Comparison of ENCODE assay signal across 8 mouse cellular contexts in the genomic region with DNA sequence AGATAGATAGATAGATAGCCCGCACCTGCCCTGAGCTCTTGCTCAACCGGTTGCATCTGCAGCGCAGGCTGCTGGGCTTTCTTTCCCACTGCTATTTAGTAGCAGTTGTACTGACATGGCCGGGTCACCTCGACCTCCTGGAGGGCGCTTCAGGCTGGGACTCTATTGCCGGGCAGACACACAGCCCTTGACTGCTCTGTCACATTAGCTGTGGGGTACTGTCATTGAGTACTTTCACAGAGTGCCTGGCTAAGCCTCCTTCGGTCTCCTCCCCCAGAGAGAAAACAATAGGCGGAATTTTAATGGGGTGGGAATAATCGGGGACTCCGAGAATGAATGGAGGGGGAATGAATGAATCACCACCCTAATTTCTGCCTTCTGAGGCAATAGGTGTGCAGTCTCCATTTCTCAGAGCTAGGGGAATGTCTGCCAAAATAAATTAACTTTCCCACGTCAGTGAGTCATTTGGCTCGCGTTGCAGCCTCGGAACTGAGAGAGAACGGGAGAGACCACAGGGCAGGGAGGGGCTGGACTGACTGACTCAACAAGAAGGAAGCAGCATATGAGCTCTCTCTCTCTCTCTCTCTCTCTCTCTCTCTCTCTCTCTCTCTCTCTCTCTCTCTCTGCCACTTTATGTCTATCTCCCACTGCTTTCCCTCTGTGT.
DNase-seq lines count a peak whose midpoint lies in the region; ATAC-seq and TF ChIP-seq lines count a peak whose summit lies in the region.

No protein-coding gene starts in this region.

- TF ChIP-seq POLR2A in heart, adult 2 months (IDR thresholded peaks at IDR 0.05; ENCODE audit: insufficient read depth, low read depth, low read length) = no peak

- H3K4me1 ChIP-seq in embryonic facial prominence, embryonic 13.5 days = peaks cover 24% of the 10 kb centered on the region
- peaks cover 7% of the 10 kb centered on the region for H3K4me1 ChIP-seq in heart, adult 2 months (ENCODE audit: control insufficient read depth, insufficient read depth, low read length)
- peaks cover 25% of the 10 kb centered on the region for H3K4me1 ChIP-seq in limb, embryonic 12.5 days (replicated peaks)
- H3K4me1 ChIP-seq in midbrain, embryonic 12.5 days = peaks cover 15% of the 10 kb centered on the region
- no peaks in the 10 kb centered on the region for H3K4me1 ChIP-seq in stomach, postnatal 0 days (replicated peaks; ENCODE audit: control insufficient read depth, insufficient read depth)

- H3K4me3 ChIP-seq in embryonic facial prominence, embryonic 13.5 days = peak overlapping the region; percentile 26
- H3K4me3 ChIP-seq in heart, adult 2 months = no peak overlapping the region; the same call in 1 of the 2 replicates
- H3K4me3 ChIP-seq in limb, embryonic 12.5 days (replicated peaks) = peak overlapping the region; percentile 30
- H3K4me3 ChIP-seq in midbrain, embryonic 12.5 days = peak overlapping the region; percentile 28
- H3K4me3 ChIP-seq in stomach, postnatal 0 days (ENCODE audit: low read depth, low read length) = peak overlapping the region; percentile 29; the same call in 1 of the 2 replicates

- H3K9me3 ChIP-seq in embryonic facial prominence, embryonic 13.5 days = no peaks in the 10 kb centered on the region
- no peaks in the 10 kb centered on the region for H3K9me3 ChIP-seq in limb, embryonic 12.5 days
- no peaks in the 10 kb centered on the region for H3K9me3 ChIP-seq in midbrain, embryonic 12.5 days
- no peaks in the 10 kb centered on the region for H3K9me3 ChIP-seq in stomach, postnatal 0 days (ENCODE audit: control insufficient read depth, low read length)

- peak; percentile 58; the same call in 1 of the 2 replicates for ATAC-seq in embryonic facial prominence, embryonic 13.5 days (ENCODE audit: insufficient number of reproducible peaks, insufficient read depth, low FRiP score, low TSS enrichment, low read depth)
- ATAC-seq in limb, embryonic 12.5 days (ENCODE audit: insufficient number of reproducible peaks, insufficient read depth, low FRiP score, low TSS enrichment, low read depth) = no peak; the same call in 1 of the 2 replicates
- ATAC-seq in midbrain, embryonic 12.5 days (ENCODE audit: low FRiP score, low read depth) = peak; percentile 68; the same call in 1 of the 2 replicates
- ATAC-seq in stomach, postnatal 0 days (ENCODE audit: low FRiP score, low TSS enrichment) = peak; percentile 94

- peak; percentile 77 for DNase-seq in R1 (ENCODE audit: low read depth, low spot score)
- peak; percentile 67 to 84 for DNase-seq in heart, adult 2 months
- peak; percentile 27 for DNase-seq in kidney, adult 18-20 months
- peak; percentile 86 for DNase-seq in stomach, postnatal 0 days (ENCODE audit: low spot score)
- no peak for DNase-seq in spleen, adult 12 weeks (ENCODE audit: low spot score)

- H3K27me3 ChIP-seq in embryonic facial prominence, embryonic 13.5 days = no peaks in the 10 kb centered on the region
- no peaks in the 10 kb centered on the region for H3K27me3 ChIP-seq in heart, adult 2 months (ENCODE audit: control insufficient read depth, insufficient read depth, low read length)
- 0 out of 2 replicates have a peak, but pooled peaks cover 4% of the 10 kb centered on the region for H3K27me3 ChIP-seq in limb, embryonic 12.5 days
- H3K27me3 ChIP-seq in midbrain, embryonic 12.5 days = peaks cover 37% of the 10 kb centered on the region
- no peaks in the 10 kb centered on the region for H3K27me3 ChIP-seq in stomach, postnatal 0 days (ENCODE audit: control insufficient read depth, insufficient read depth, low read length)

- H3K27ac ChIP-seq in embryonic facial prominence, embryonic 13.5 days = no peak overlapping the region
- no peak overlapping the region; the same call in 1 of the 2 replicates for H3K27ac ChIP-seq in heart, adult 2 months
- H3K27ac ChIP-seq in limb, embryonic 12.5 days = peak overlapping the region; percentile 26; the same call in 1 of the 2 replicates
- H3K27ac ChIP-seq in midbrain, embryonic 12.5 days (replicated peaks) = no peak overlapping the region
- peak overlapping the region; percentile 82 for H3K27ac ChIP-seq in stomach, postnatal 0 days (replicated peaks)

- WGBS in embryonic facial prominence, embryonic 13.5 days = 5% methylated on average over 16 of the region's 16 CpGs
- WGBS in heart, adult 2 months = 10% methylated on average over 16 of the region's 16 CpGs
- WGBS in limb, embryonic 12.5 days = 3% methylated on average over 16 of the region's 16 CpGs
- 2% methylated on average over 16 of the region's 16 CpGs for WGBS in midbrain, embryonic 12.5 days
- 7% methylated on average over 16 of the region's 16 CpGs for WGBS in stomach, postnatal 0 days

- H3K79me2 ChIP-seq in heart, adult 2 months (replicated peaks; ENCODE audit: control insufficient read depth, insufficient read depth, low read length) = no peaks in the 10 kb centered on the region

- 0 out of 2 replicates have a peak, but pooled peaks have one; percentile 14 for TF ChIP-seq EP300 in heart, adult 2 months (IDR thresholded peaks at IDR 0.05; ENCODE audit: insufficient read depth, low read depth, low read length)
- TF ChIP-seq EP300 in stomach, postnatal 0 days (optimal IDR thresholded peaks at IDR 0.05) = no peak

- H3K4me2 ChIP-seq in embryonic facial prominence, embryonic 13.5 days = peak overlapping the region; percentile 59
- H3K4me2 ChIP-seq in limb, embryonic 12.5 days = peak overlapping the region; percentile 64
- H3K4me2 ChIP-seq in midbrain, embryonic 12.5 days (replicated peaks) = peak overlapping the region; percentile 55
- H3K4me2 ChIP-seq in stomach, postnatal 0 days (replicated peaks; ENCODE audit: low read depth) = peak overlapping the region; percentile 59

- no peak for TF ChIP-seq CTCF in heart, adult 2 months (IDR thresholded peaks at IDR 0.05)
- no peak for TF ChIP-seq CTCF in stomach, postnatal 0 days (IDR thresholded peaks at IDR 0.05; ENCODE audit: low read depth)

- intact Hi-C loops in heart, adult 2 months (cut with DNase I) = loop anchor here (5.0 kb wide), 1 partner anchor 103 kb away; the partner anchor contains the start of gene Med13l

- 0 out of 2 replicates have a peak overlapping the region, but pooled peaks have one; percentile 61 for H3K9ac ChIP-seq in embryonic facial prominence, embryonic 13.5 days
- peak overlapping the region; percentile 48; the same call in 1 of the 2 replicates for H3K9ac ChIP-seq in heart, adult 2 months (ENCODE audit: low read depth, low read length)
- H3K9ac ChIP-seq in limb, embryonic 12.5 days (replicated peaks) = peak overlapping the region; percentile 50; the same call in 1 of the 2 replicates
- H3K9ac ChIP-seq in midbrain, embryonic 12.5 days (replicated peaks) = 0 out of 2 replicates have a peak overlapping the region, but pooled peaks have one; percentile 16
- H3K9ac ChIP-seq in stomach, postnatal 0 days (ENCODE audit: low read length) = peak overlapping the region; percentile 43; the same call in 1 of the 2 replicates

- no peaks in the 10 kb centered on the region for H3K36me3 ChIP-seq in embryonic facial prominence, embryonic 13.5 days
- no peaks in the 10 kb centered on the region for H3K36me3 ChIP-seq in heart, adult 2 months (ENCODE audit: control insufficient read depth, insufficient read depth, low read length)
- H3K36me3 ChIP-seq in limb, embryonic 12.5 days = no peaks in the 10 kb centered on the region
- no peaks in the 10 kb centered on the region for H3K36me3 ChIP-seq in midbrain, embryonic 12.5 days
- H3K36me3 ChIP-seq in stomach, postnatal 0 days (ENCODE audit: control insufficient read depth, insufficient read depth, low read length) = no peaks in the 10 kb centered on the region

Comparison
In these comparisons a context has a peak if more than half of its experiments do, and no peak if none do; other contexts are left out.
1. H3K27ac ChIP-seq: peak in limb, embryonic 12.5 days (single experiment) and stomach, postnatal 0 days (single experiment); none in embryonic facial prominence, embryonic 13.5 days (single experiment), heart, adult 2 months (single experiment) and midbrain, embryonic 12.5 days (single experiment).
2. Peak in every context shown above with its lines, with median percentiles within 50 percentile points of each other: H3K4me2 ChIP-seq and H3K9ac ChIP-seq.